Mouse (Mus musculus) layer of hippocampus, postnatal 36 days (tissue): ENCODE measurements around the gene Fam19a5. TPM values are rescaled to one million over a fixed set of nuclear protein-coding genes. Genes with fewer than 3 reads are reported as not detected.

ENCODE experiments used
- DNase-seq, 2 experiments: peaks; one replicate each; pipeline ENCODE4 v3.0.0; 2022
- microRNA-seq, 2 experiments: library from miRNA; unstranded; fragments of <30 nt; microRNA quantifications; one replicate each; pipeline ENCODE4 v1.2.0; 2021
- total RNA-seq, 2 experiments: library from RNA; stranded (reverse); gene quantifications; 2 replicates each; pipeline ENCODE4 v1.2.3; 2021

Gene Fam19a5
- total RNA-seq, 2 experiments from 2014 or later, result 134 to 137 TPM

GRCm38 (mm10) chr15:87755482-87755881 is 211.4 kb downstream of the Fam19a5 start:
- no peak for DNase-seq

GRCm38 (mm10) chr15:87765876-87766275 is 221.8 kb downstream of the Fam19a5 start:
- no peak for DNase-seq

- DNase-seq, result no peak
Measured at GRCm38 (mm10) chr15:87773955-87774354, 229.9 kb downstream of the Fam19a5 start.

- DNase-seq, result no peak
Measured at GRCm38 (mm10) chr15:87783331-87783730, 239.2 kb downstream of the Fam19a5 start.

GRCm38 (mm10) chr15:87789671-87790070 is 245.6 kb downstream of the Fam19a5 start:
- DNase-seq, result no peak

- no peak for DNase-seq
Measured at GRCm38 (mm10) chr15:87793661-87794060, 249.6 kb downstream of the Fam19a5 start.

- DNase-seq, result no peak
Measured at GRCm38 (mm10) chr15:87796571-87796970, 252.5 kb downstream of the Fam19a5 start.

Small RNAs within 50 kb of the gene (microRNA-seq; reads per million reads assigned to microRNA genes)
- gene Mir6393, result 0 reads per million in 2 experiments
